Mouse (Mus musculus): ENCODE measurements around the gene Adam10. TPM values are rescaled to one million over a fixed set of nuclear protein-coding genes. Genes with fewer than 3 reads are reported as not detected.

Gene Adam10
- polyA plus RNA-seq, 1 experiment = 36.8 TPM

DNA sequence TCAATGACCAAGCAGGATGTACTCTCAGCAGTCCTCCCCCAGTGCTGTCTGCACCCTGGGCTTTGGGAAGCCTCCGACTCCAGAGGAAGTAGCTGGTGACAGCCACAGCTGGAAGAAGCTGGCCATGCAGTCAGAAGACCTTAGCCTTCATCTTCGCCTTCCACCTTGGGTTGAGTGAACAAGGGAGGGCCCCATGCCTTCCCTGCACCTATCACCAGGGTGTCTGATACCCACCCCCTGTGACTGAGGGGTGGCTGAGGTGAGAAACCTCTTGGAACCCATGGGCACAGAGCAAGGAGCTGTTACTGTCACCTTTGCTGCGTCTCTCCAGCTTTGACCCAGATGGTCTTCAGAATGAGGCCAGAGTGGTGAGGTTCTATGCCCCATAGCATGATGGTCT lies 123.0 kb downstream of the Adam10 start:
- 71% methylated on average over 3 of the region's 3 CpGs for WGBS
- no peak for TF ChIP-seq CTCF (IDR thresholded peaks at IDR 0.05; ENCODE audit: control insufficient read depth, insufficient read depth, low read length)
- Histone ChIP-seq H3K27ac (ENCODE audit: control insufficient read depth, insufficient read depth, low read depth, low read length, poor library complexity) (no peak overlapping the region), H3K4me1 (ENCODE audit: control insufficient read depth, insufficient read depth, low read length) (no peaks in the 10 kb centered on the region), H3K4me3 (replicated peaks; ENCODE audit: control insufficient read depth, low read depth, low read length) (no peak overlapping the region)

DNA sequence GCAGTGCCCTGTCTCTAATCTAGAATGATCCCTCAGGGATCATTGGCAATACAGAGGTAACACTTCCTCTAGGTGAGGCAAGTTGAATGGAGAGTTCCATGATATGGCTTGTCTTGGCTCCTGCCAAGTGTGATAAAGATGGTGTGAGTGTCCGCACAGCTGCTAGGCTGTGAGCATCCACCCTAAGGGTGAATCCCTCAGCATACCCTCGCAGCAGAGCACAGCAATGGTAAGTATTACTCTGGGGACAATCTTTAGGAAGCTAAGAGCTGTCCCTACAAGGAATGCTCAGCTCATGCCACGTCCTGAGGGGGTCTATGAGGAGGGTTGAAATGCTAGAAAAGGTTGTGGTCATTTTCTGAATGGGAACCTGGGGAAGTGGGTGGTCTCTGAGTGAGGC lies 124.0 kb downstream of the Adam10 start:
- no peak overlapping the region for H3K27ac ChIP-seq (ENCODE audit: control insufficient read depth, insufficient read depth, low read depth, low read length, poor library complexity)
- H3K4me1 ChIP-seq (ENCODE audit: control insufficient read depth, insufficient read depth, low read length) = no peaks in the 10 kb centered on the region
- TF ChIP-seq CTCF (IDR thresholded peaks at IDR 0.05; ENCODE audit: control insufficient read depth, insufficient read depth, low read length) (no peak), POLR2A (IDR thresholded peaks at IDR 0.05; ENCODE audit: borderline replicate concordance, control insufficient read depth, low read depth, low read length) (no peak)
- WGBS = 81% methylated on average over 3 of the region's 3 CpGs
- H3K4me3 ChIP-seq (replicated peaks; ENCODE audit: control insufficient read depth, low read depth, low read length) = no peak overlapping the region

DNA sequence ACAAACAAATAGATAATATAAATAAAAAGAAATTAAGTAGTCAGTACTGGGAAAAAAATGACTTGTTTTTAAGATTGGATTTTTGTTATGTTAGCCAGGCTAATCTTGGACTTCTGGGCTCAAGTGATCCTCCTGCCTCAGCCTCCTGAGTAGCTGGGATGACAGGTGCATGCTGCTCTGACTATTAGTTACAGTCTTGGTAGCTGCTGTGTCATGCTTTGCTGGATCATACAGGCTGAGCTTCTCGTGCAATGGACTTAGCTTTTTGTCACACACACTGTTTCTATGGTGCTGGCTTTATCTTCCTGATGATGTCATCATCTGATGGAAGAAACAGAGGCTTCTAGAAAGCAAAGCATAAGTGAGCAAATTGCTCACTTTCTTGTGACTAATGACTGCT lies 127.3 kb downstream of the Adam10 start:
- TF ChIP-seq POLR2A (IDR thresholded peaks at IDR 0.05; ENCODE audit: borderline replicate concordance, control insufficient read depth, low read depth, low read length) = no peak
- TF ChIP-seq CTCF (IDR thresholded peaks at IDR 0.05; ENCODE audit: control insufficient read depth, insufficient read depth, low read length) = no peak
- WGBS = 29% methylated on average over 1 of the region's 1 CpGs
- Histone ChIP-seq H3K4me1 (ENCODE audit: control insufficient read depth, insufficient read depth, low read length) (no peaks in the 10 kb centered on the region), H3K27ac (ENCODE audit: control insufficient read depth, insufficient read depth, low read depth, low read length, poor library complexity) (no peak overlapping the region), H3K4me3 (replicated peaks; ENCODE audit: control insufficient read depth, low read depth, low read length) (no peak overlapping the region)

DNA sequence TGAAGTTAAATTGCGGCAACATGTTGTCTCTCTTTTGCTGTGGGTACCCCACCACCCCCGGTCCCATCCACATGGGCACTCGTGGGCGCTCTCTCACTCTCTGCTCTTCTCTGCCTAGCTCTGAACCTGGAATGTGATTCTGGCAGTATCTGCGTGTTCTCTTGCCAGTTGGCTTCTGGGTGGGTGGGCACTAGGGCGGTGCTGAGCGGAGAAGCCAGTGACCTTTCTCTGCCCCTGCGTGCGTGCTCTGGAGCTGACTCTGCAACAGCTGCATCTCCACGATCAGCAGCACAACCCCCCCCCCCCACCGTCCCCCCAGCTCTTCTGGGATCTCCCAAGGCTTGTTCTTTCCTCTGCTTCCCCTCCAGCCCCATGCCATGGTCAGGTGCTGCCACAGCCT lies 128.9 kb downstream of the Adam10 start:
- 47% methylated on average over 11 of the region's 11 CpGs for WGBS
- Histone ChIP-seq H3K27ac (ENCODE audit: control insufficient read depth, insufficient read depth, low read depth, low read length, poor library complexity) (no peak overlapping the region), H3K4me3 (replicated peaks; ENCODE audit: control insufficient read depth, low read depth, low read length) (no peak overlapping the region), H3K4me1 (ENCODE audit: control insufficient read depth, insufficient read depth, low read length) (peaks cover 2% of the 10 kb centered on the region)
- TF ChIP-seq CTCF (IDR thresholded peaks at IDR 0.05; ENCODE audit: control insufficient read depth, insufficient read depth, low read length) = no peak
- no peak for TF ChIP-seq POLR2A (IDR thresholded peaks at IDR 0.05; ENCODE audit: borderline replicate concordance, control insufficient read depth, low read depth, low read length)

DNA sequence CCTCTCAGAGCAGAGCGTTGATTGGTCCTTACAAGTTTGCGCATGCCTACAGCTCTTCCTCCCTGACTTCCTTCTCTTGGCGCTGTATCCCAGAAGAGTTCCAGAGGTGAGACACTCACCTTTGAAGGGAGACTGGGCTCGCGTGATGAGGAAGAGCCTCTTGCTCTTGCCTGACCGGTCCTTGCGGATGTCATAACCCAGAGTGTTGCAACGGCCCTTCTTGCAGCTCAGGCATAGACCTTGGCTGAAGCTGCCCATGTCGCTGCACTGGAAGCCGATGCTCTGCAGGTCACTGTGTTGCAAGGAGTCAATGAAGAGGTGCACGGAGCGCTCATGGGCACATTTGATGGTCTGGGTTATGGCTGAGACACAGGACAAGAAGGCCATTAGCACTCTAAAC lies 133.8 kb downstream of the Adam10 start:
- Histone ChIP-seq H3K27ac (ENCODE audit: control insufficient read depth, insufficient read depth, low read depth, low read length, poor library complexity) (no peak overlapping the region), H3K4me3 (replicated peaks; ENCODE audit: control insufficient read depth, low read depth, low read length) (no peak overlapping the region), H3K4me1 (ENCODE audit: control insufficient read depth, insufficient read depth, low read length) (peaks cover 2% of the 10 kb centered on the region)
- TF ChIP-seq POLR2A (IDR thresholded peaks at IDR 0.05; ENCODE audit: borderline replicate concordance, control insufficient read depth, low read depth, low read length) (no peak), CTCF (IDR thresholded peaks at IDR 0.05; ENCODE audit: control insufficient read depth, insufficient read depth, low read length) (0 out of 2 replicates have a peak, but pooled peaks have one; percentile 18)
- 57% methylated on average over 12 of the region's 12 CpGs for WGBS

DNA sequence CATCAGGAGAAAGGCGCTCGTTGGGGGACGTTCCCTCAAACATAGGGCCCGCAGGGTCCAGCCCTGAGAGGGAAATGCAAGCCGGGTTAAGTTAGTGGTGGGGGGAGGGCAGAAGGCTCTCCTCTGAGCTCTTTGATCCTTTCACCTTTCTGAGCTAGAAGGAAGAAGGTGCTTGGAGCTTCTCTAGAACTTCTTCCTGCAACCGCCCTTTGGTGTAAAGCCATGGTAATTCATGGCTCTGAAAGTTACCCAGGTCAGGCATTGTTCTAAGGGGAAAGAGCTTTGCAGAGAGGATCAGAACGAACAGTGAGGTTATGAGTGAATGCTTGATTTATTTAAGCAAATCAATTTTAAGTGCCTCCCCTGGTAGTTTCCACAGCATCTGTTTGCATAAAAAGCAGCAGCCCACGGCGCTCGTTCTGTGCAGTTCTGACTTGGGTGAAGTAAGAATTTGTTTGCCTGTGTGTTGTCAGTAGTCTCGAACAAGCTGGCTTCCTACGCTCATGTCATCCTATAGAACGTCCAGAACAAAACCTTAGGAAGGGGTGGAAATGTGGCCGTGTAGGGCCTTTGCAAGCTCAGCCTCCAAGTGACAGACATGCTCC lies 138.0 kb downstream of the Adam10 start:
- Histone ChIP-seq H3K4me1 (ENCODE audit: control insufficient read depth, insufficient read depth, low read length) (peaks cover 2% of the 10 kb centered on the region), H3K4me3 (replicated peaks; ENCODE audit: control insufficient read depth, low read depth, low read length) (no peak overlapping the region), H3K27ac (ENCODE audit: control insufficient read depth, insufficient read depth, low read depth, low read length, poor library complexity) (no peak overlapping the region)
- TF ChIP-seq CTCF (IDR thresholded peaks at IDR 0.05; ENCODE audit: control insufficient read depth, insufficient read depth, low read length) = no peak
- no peak for TF ChIP-seq POLR2A (IDR thresholded peaks at IDR 0.05; ENCODE audit: borderline replicate concordance, control insufficient read depth, low read depth, low read length)
- 82% methylated on average over 14 of the region's 14 CpGs for whole genome bisulfite sequencing

DNA sequence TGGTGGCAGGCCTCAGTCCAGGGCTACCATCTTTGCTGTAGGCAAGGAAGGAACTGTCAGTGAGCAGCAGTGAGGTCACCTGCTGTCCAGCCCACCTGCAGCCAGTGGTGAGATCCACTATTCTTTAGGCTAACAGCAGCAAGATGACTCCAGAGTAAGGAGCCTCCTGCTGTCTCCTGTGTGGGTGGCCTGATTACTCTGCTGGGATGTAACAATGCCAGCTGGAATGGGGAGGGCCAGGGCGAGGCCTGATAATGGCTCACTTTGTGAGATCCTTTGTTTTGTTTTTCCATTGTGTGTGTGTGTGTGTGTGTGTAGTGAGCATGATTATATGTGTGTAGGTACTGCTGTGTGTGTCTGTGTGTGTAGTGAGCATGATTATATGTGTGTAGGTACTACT lies 138.6 kb downstream of the Adam10 start:
- 77% methylated on average over 1 of the region's 1 CpGs for WGBS
- H3K27ac ChIP-seq (ENCODE audit: control insufficient read depth, insufficient read depth, low read depth, low read length, poor library complexity) = no peak overlapping the region
- no peak overlapping the region for H3K4me3 ChIP-seq (replicated peaks; ENCODE audit: control insufficient read depth, low read depth, low read length)
- peaks cover 1% of the 10 kb centered on the region for H3K4me1 ChIP-seq (ENCODE audit: control insufficient read depth, insufficient read depth, low read length)
- TF ChIP-seq POLR2A (IDR thresholded peaks at IDR 0.05; ENCODE audit: borderline replicate concordance, control insufficient read depth, low read depth, low read length) (no peak), CTCF (IDR thresholded peaks at IDR 0.05; ENCODE audit: control insufficient read depth, insufficient read depth, low read length) (no peak)

DNA sequence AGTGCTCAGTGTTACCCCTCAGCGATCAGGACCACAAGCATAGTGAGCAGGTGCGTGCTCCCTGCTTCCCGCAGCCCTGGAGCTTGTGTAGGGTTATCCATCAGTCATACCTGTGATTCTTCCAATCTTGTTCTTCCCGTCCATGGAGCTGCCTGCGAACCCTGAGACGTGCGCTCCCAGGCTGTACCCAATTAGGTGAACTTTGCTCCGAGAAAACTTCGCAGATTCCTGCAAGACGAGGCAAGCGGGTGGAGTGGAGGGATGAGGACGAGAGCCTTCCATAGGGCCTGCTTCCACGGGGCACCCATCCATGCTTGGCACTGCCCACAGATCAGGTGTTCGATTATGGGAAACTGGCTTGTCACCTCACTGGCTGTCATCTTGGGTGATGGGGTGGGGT lies 139.9 kb downstream of the Adam10 start:
- WGBS = 87% methylated on average over 14 of the region's 14 CpGs
- H3K27ac ChIP-seq (ENCODE audit: control insufficient read depth, insufficient read depth, low read depth, low read length, poor library complexity) = no peak overlapping the region
- H3K4me3 ChIP-seq (replicated peaks; ENCODE audit: control insufficient read depth, low read depth, low read length) = no peak overlapping the region
- TF ChIP-seq POLR2A (IDR thresholded peaks at IDR 0.05; ENCODE audit: borderline replicate concordance, control insufficient read depth, low read depth, low read length) (no peak), CTCF (IDR thresholded peaks at IDR 0.05; ENCODE audit: control insufficient read depth, insufficient read depth, low read length) (no peak)
- no peaks in the 10 kb centered on the region; the same call in 1 of the 2 replicates for H3K4me1 ChIP-seq (ENCODE audit: control insufficient read depth, insufficient read depth, low read length)

DNA sequence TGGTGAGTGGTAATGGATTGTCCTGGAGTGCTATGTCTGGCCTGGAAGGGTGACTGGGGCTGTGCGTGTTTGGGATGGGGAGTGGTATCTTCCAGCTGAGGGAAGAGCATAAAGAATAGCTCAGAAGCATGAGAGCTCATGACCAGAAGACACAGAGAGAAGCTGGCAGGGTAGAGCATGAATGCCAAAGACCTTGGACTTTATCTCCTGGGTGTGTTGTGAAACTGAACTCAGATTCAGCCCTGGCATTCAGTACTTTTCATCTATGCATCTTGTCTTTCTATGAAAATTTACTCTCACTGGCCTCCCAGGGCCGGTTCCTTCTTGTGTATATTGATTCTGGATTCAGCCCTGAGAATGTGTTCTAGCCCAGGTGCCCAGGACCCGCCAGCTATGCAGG lies 145.3 kb downstream of the Adam10 start:
- H3K4me3 ChIP-seq (replicated peaks; ENCODE audit: control insufficient read depth, low read depth, low read length) = no peak overlapping the region
- H3K4me1 ChIP-seq (ENCODE audit: control insufficient read depth, insufficient read depth, low read length) = no peaks in the 10 kb centered on the region
- no peak overlapping the region for H3K27ac ChIP-seq (ENCODE audit: control insufficient read depth, insufficient read depth, low read depth, low read length, poor library complexity)
- TF ChIP-seq POLR2A (IDR thresholded peaks at IDR 0.05; ENCODE audit: borderline replicate concordance, control insufficient read depth, low read depth, low read length) (no peak), CTCF (IDR thresholded peaks at IDR 0.05; ENCODE audit: control insufficient read depth, insufficient read depth, low read length) (no peak)
- 76% methylated on average over 3 of the region's 3 CpGs for whole genome bisulfite sequencing

All from bone marrow, adult 2 months (tissue).